Mouse (Mus musculus) lung, postnatal 0 days (tissue): ENCODE measurements around the gene Smtnl2.

Source experiments
- CTCF ChIP-seq: IDR thresholded peaks from 2 replicates; pipeline ENCODE4 v1.5.1; 2016; ENCODE audit warnings: antibody characterized with exemption, mild to moderate bottlenecking
- EP300 ChIP-seq: IDR thresholded peaks from 2 replicates; pipeline ENCODE4 v1.6.1; 2016; ENCODE audit warnings: antibody characterized with exemption, mild to moderate bottlenecking, control low read depth

- TF ChIP-seq CTCF (no peak), EP300 (no peak)
These were observed 10.4 kb downstream of the Smtnl2 start for GRCm38 (mm10) chr11:72401068-72401467.
